Mouse (Mus musculus) naive thymus-derived CD4-positive, alpha-beta T cell, adult 2 months (primary cell): Measurements from ENCODE around the gene Rexo1.

Experiments used
- DNase-seq: peaks from one replicate; pipeline ENCODE4 v3.0.0-alpha.2; 2011; ENCODE audit warnings: low read depth

The Rexo1 gene

DNA sequence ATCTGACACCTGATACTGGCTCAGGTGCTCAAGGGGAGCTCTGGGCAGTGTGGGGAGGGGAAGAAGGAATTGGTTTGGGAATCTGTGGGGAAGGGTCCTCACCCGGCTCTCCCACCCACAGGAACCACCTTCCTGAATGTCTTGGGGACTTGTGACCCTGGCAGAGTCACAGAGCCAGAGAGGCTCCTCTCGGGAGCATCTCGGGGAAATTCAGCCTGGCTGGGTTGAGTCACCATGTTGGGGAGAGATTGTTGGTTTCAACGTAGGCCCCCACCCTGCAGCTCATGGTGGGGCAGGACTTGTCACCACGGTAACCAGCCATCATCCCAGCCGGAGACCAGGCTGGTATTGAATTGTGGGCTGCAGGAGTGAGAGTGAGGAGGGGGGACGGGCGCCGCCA lies 56.6 kb downstream of the Rexo1 start:
- no peak for DNase-seq

DNA sequence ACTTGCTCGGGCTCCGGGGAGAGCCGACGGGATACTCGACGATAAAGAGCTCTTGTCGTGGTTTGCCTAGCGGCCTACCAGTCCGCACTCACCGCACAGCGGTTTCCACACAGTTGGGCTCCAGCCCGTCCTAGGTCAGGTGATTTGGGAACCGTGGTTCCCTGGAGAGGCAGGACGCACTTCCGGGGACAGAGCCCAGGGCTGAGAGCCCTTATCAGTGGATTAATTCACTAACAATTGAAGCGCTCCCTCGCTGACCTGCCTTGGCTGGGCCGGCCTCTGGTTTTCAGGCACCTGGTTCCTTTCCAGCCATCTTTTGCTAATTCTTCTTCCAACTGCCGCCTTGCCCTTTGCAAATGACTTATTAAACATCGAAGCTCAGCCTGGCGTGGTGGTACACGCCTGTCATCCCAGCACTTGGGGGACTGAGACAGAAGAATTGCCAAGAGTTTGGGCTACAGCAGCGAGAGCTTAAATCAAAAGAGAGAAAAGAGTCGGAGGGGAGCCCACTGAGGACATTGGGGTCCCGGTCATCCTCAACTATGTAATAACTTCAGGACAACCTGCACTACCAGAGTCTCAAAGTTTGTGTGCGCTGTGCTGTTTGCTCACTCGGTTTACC lies 57.6 kb downstream of the Rexo1 start:
- no peak for DNase-seq

DNA sequence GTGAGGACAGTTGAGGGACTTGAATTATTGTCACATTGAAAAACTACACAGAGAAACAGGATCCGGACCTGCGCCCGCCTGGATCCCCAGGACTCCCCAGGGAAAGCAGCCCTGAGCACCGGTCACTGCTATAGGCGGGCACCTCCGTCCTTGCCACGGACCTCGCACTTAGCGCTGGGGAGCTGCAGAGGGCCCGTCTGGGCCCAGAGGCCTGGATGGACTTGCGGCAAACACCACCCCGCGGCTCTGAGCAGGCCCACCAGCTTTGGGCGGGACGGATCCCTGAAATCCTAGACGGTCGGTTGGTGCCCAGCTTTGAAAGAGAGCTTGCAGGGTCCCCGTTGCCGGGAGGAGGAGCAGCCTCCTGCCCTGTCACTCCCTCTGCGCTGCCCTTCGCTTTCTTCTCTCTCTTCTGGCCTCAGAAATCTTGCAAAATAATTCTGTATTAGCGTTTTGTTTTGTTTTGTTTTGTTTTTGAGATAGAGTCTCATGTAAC lies 58.5 kb downstream of the Rexo1 start:
- no peak for DNase-seq

DNA sequence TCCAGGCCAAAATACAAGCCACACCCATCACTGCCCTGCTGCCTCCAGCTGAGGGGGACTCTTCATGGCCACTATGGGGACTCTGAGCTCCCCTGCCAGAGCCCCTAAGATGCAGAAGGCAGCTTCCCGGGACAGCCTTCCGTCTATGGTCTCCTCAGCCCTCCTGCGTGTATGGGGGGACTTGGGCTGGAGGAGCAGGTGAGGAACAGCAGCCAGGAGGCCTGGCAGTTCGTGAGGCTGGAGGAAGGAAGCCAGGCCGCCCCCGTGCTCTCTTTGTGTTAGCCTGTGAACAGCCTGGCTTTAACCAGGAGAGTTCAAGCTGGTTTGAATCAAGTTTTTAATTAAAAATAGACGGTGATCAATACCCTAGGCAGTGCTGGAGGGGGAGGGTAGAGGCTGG lies 59.1 kb downstream of the Rexo1 start:
- no peak for DNase-seq

DNA sequence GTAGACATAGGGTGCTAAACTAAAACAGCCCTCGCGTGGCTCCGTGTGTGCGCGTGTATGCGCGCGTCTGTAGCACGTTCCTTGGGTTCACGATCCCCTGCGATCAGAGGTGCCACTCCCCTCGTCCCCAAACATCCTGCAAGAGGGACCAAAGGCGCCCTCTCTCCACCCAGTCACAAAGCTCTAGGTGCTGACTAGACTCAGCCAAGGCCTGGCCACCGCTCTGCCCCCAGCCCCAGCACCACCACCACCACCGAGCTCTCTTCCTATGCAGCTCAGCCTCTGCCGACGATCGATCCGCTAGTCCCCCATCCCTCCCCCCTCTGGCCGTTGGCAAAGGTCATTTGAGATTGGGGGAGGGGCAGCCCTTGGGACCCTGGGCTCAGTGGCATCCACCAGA lies 64.9 kb downstream of the Rexo1 start:
- DNase-seq, result no peak

DNA sequence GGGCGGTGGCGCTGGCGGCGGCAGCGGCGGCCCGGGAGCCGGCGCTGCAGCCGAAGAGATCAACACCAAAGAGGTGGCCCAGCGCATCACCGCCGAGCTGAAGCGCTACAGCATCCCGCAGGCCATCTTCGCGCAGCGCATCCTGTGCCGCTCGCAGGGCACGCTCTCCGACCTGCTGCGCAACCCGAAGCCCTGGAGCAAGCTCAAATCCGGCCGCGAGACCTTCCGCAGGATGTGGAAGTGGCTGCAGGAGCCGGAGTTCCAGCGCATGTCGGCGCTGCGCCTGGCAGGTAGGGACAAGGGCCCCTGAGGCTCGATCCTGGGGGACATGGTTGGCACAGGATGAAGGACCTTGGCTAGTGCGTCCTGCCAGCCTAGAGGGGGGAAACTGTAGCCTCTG lies 65.5 kb downstream of the Rexo1 start:
- DNase-seq, result peak; percentile 44

DNA sequence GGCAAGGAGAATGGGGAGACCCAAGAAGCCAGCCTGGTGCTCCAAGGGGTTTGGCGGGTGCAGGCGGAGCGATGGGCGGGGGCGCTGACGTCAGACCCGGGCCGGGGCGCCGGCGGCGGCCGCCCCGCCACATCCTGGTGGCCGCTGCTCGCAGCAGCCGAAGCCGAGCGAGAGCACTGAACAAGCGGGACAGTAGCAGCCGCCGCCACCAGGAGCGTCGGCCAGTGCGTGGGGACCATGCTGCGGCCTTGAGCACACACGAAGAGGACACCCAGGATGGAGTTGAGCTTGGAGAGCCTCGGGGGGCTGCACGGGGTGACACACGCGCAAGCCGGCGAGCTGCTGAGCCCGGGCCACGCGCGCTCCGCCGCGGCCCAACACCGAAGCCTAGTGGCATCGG lies 66.6 kb downstream of the Rexo1 start, which contains the start of gene Onecut3:
TSS of gene Onecut3 (plus strand) at position 104 of the 400 bp plus-strand sequence.
- DNase-seq, result peak; percentile 62
